Mouse (Mus musculus): ENCODE data around the gene Ube2m. TPM values are rescaled to one million over a fixed set of nuclear protein-coding genes. Genes with fewer than 3 reads are reported as not detected.

Ube2m gene
- total and polyA plus RNA-seq, 2 experiments: 41.2 to 82.7 TPM

GRCm38 (mm10) chr7:13038621-13039169 lies 620 bp upstream of the Ube2m start:
- DNase-seq (ENCODE audit: extremely low read depth, low read depth, low spot score): peak; percentile 63
- peak overlapping the region; percentile 95 for H3K27ac ChIP-seq (replicated peaks; ENCODE audit: insufficient read depth, low read depth, low read length)
- H3K4me3 ChIP-seq (ENCODE audit: insufficient read depth, low read depth, low read length): peak overlapping the region; percentile 84
- H3K4me1 ChIP-seq (ENCODE audit: control insufficient read depth, insufficient read depth, low read length): peaks cover 24% of the 10 kb centered on the region
- peak overlapping the region; percentile 97 for H3K9ac ChIP-seq (ENCODE audit: low read depth, low read length)
- peaks cover 8% of the 10 kb centered on the region; the same call in 1 of the 2 replicates for H3K79me2 ChIP-seq (ENCODE audit: control insufficient read depth, insufficient read depth, low read length)
- H3K36me3 ChIP-seq (ENCODE audit: control insufficient read depth, insufficient read depth, low read length): peaks cover 3% of the 10 kb centered on the region; the same call in 1 of the 2 replicates
- TF ChIP-seq POLR2A (IDR thresholded peaks at IDR 0.05; ENCODE audit: extremely low read depth, insufficient read depth, low read length) (no peak), CTCF (IDR thresholded peaks at IDR 0.05; ENCODE audit: low read depth, low read length) (no peak)
- WGBS: 2% methylated on average over 15 of the region's 15 CpGs
- peaks cover 3% of the 10 kb centered on the region for H3K27me3 ChIP-seq (ENCODE audit: control insufficient read depth, insufficient read depth, low read length)

DNA sequence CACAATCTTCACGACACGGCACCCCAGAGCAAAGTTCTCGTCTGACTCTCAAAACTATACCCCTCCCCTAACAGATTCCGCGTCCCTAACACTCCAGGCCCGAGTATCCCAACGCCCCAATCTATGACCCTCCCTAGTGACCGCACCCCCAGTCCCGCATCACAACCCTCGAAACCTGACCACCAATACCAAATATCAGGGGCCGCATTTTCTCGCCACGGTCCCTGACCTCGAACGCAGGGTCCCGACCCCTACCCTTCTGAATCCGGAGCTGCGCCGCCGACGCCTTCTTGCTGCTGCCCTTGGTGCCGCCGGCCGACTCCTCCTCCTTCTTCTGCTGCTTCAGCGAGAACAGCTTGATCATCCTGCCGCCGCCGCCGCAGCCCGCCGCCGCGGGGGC lies 709 bp downstream of the Ube2m start:
- WGBS: under 1% methylated on average over 32 of the region's 33 CpGs
- Histone ChIP-seq H3K9ac (ENCODE audit: low read depth, low read length) (peak overlapping the region; percentile 95), H3K4me3 (ENCODE audit: insufficient read depth, low read depth, low read length) (peak overlapping the region; percentile 84), H3K4me1 (ENCODE audit: control insufficient read depth, insufficient read depth, low read length) (peaks cover 25% of the 10 kb centered on the region), H3K27me3 (ENCODE audit: control insufficient read depth, insufficient read depth, low read length) (no peaks in the 10 kb centered on the region), H3K36me3 (ENCODE audit: control insufficient read depth, insufficient read depth, low read length) (peaks cover 3% of the 10 kb centered on the region; the same call in 1 of the 2 replicates), H3K79me2 (ENCODE audit: control insufficient read depth, insufficient read depth, low read length) (peaks cover 8% of the 10 kb centered on the region; the same call in 1 of the 2 replicates), H3K27ac (replicated peaks; ENCODE audit: insufficient read depth, low read depth, low read length) (peak overlapping the region; percentile 80)
- peak; percentile 31 for DNase-seq (ENCODE audit: extremely low read depth, low read depth, low spot score)
- no peak for TF ChIP-seq POLR2A (IDR thresholded peaks at IDR 0.05; ENCODE audit: extremely low read depth, insufficient read depth, low read length)
- TF ChIP-seq CTCF (IDR thresholded peaks at IDR 0.05; ENCODE audit: low read depth, low read length): no peak

- no peak for TF ChIP-seq CTCF (IDR thresholded peaks at IDR 0.05; ENCODE audit: low read depth, low read length)
- no peak for TF ChIP-seq POLR2A (IDR thresholded peaks at IDR 0.05; ENCODE audit: extremely low read depth, insufficient read depth, low read length)
- no peaks in the 10 kb centered on the region for H3K27me3 ChIP-seq (ENCODE audit: control insufficient read depth, insufficient read depth, low read length)
- DNase-seq (ENCODE audit: extremely low read depth, low read depth, low spot score): no peak
- WGBS: 22% methylated on average over 4 of the region's 4 CpGs
- H3K36me3 ChIP-seq (ENCODE audit: control insufficient read depth, insufficient read depth, low read length): peaks cover 6% of the 10 kb centered on the region; the same call in 1 of the 2 replicates
- peak overlapping the region; percentile 80; the same call in 1 of the 2 replicates for H3K27ac ChIP-seq (replicated peaks; ENCODE audit: insufficient read depth, low read depth, low read length)
- H3K4me1 ChIP-seq (ENCODE audit: control insufficient read depth, insufficient read depth, low read length): peaks cover 24% of the 10 kb centered on the region
- peak overlapping the region; percentile 84 for H3K4me3 ChIP-seq (ENCODE audit: insufficient read depth, low read depth, low read length)
- H3K9ac ChIP-seq (ENCODE audit: low read depth, low read length): peak overlapping the region; percentile 95
- peaks cover 8% of the 10 kb centered on the region; the same call in 1 of the 2 replicates for H3K79me2 ChIP-seq (ENCODE audit: control insufficient read depth, insufficient read depth, low read length)
These were observed 1.3 kb downstream of the Ube2m start for GRCm38 (mm10) chr7:13036806-13037205.

DNA sequence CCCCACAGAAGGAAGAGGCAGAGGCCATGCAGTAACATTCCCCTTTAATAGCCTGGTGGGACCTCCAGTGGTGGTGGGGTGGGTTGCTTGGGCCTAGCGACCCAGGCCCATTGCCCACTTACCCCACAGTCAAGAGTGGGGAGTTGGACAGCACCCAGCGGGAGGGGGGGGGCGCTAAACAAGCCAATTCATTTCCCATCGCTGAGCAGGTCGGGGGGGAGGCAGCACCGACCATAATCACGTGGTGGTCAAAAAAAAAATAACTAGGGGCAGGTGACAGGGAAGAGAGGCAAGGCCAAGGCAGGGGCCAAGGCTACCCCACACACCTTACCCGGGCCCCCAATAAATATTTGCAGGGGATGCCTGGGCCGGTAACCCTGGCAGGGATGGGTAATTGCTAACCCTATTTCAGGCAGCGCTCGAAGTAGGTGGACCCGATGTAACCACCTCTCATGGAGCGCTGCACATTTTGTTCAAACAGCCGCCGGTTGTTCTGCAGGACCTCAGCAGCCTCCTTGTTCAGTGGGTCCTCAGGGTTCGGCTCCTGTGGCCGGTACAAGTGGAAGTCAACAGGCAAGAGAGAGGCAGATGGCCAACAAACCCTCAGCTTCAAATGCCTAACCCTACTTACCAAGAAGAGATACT lies 2.7 kb downstream of the Ube2m start:
- Histone ChIP-seq H3K4me1 (ENCODE audit: control insufficient read depth, insufficient read depth, low read length) (peaks cover 24% of the 10 kb centered on the region), H3K79me2 (ENCODE audit: control insufficient read depth, insufficient read depth, low read length) (peaks cover 8% of the 10 kb centered on the region; the same call in 1 of the 2 replicates), H3K9ac (ENCODE audit: low read depth, low read length) (peak overlapping the region; percentile 21; the same call in 1 of the 2 replicates), H3K27me3 (ENCODE audit: control insufficient read depth, insufficient read depth, low read length) (no peaks in the 10 kb centered on the region), H3K27ac (replicated peaks; ENCODE audit: insufficient read depth, low read depth, low read length) (no peak overlapping the region), H3K36me3 (ENCODE audit: control insufficient read depth, insufficient read depth, low read length) (peaks cover 19% of the 10 kb centered on the region), H3K4me3 (ENCODE audit: insufficient read depth, low read depth, low read length) (no peak overlapping the region)
- no peak for TF ChIP-seq POLR2A (IDR thresholded peaks at IDR 0.05; ENCODE audit: extremely low read depth, insufficient read depth, low read length)
- no peak for TF ChIP-seq CTCF (IDR thresholded peaks at IDR 0.05; ENCODE audit: low read depth, low read length)
- DNase-seq (ENCODE audit: extremely low read depth, low read depth, low spot score): no peak
- 77% methylated on average over 17 of the region's 17 CpGs for whole genome bisulfite sequencing

- peak; percentile 87 for DNase-seq (ENCODE audit: extremely low read depth, low read depth, low spot score)
- WGBS: under 1% methylated on average over 45 of the region's 45 CpGs
- Histone ChIP-seq H3K27ac (replicated peaks; ENCODE audit: insufficient read depth, low read depth, low read length) (peak within 1 kb of the TSS; percentile 69), H3K4me1 (ENCODE audit: control insufficient read depth, insufficient read depth, low read length) (peaks cover 24% of the 10 kb centered on the region), H3K27me3 (ENCODE audit: control insufficient read depth, insufficient read depth, low read length) (no peaks in the 10 kb centered on the region), H3K4me3 (ENCODE audit: insufficient read depth, low read depth, low read length) (peak within 1 kb of the TSS; percentile 76), H3K79me2 (ENCODE audit: control insufficient read depth, insufficient read depth, low read length) (peaks cover 8% of the 10 kb centered on the region; the same call in 1 of the 2 replicates), H3K9ac (ENCODE audit: low read depth, low read length) (peak within 1 kb of the TSS; percentile 87), H3K36me3 (ENCODE audit: control insufficient read depth, insufficient read depth, low read length) (peaks cover 26% of the 10 kb centered on the region)
- TF ChIP-seq CTCF (IDR thresholded peaks at IDR 0.05; ENCODE audit: low read depth, low read length): no peak
- peak; percentile 64; the same call in 1 of the 2 replicates for TF ChIP-seq POLR2A (IDR thresholded peaks at IDR 0.05; ENCODE audit: extremely low read depth, insufficient read depth, low read length)
These were observed 3.7 kb downstream of the Ube2m start, which contains the start of gene Chmp2a for GRCm38 (mm10) chr7:13034148-13034977. Chmp2a (minus strand) TSS chr7:13034807.

Data from liver, adult 2 months (tissue).